Mouse (Mus musculus) CD4-positive, CD25-positive, alpha-beta regulatory T cell, adult 2 months (primary cell): ENCODE results near the gene Rab3gap1.

Experiments
- DNase-seq: peaks from one replicate; pipeline ENCODE4 v3.0.0-alpha.2; 2012; ENCODE audit warnings: low read depth, low spot score

Gene Rab3gap1

GRCm38 (mm10) chr1:127980911-127981559 is 112.5 kb downstream of the Rab3gap1 start:
- no peak for DNase-seq

GRCm38 (mm10) chr1:127982268-127982667 is 113.7 kb downstream of the Rab3gap1 start:
- no peak for DNase-seq

GRCm38 (mm10) chr1:127983274-127983993 is 114.9 kb downstream of the Rab3gap1 start:
- no peak for DNase-seq

GRCm38 (mm10) chr1:127985391-127985790 is 116.8 kb downstream of the Rab3gap1 start:
- DNase-seq, result no peak

- no peak for DNase-seq
Observed at GRCm38 (mm10) chr1:127988246-127988645, 119.7 kb downstream of the Rab3gap1 start.

GRCm38 (mm10) chr1:127989387-127989786 is 120.8 kb downstream of the Rab3gap1 start:
- DNase-seq, result no peak

GRCm38 (mm10) chr1:127989876-127990731 is 121.5 kb downstream of the Rab3gap1 start:
- DNase-seq, result no peak
